Mouse (Mus musculus) v-Abl transformed pro-B cells (cell line): ENCODE results near the gene Icosl.
"Not testable (repeated sequence)": the region's sequence is repeated elsewhere in the genome, so short reads cannot be mapped to it uniquely, and the experiment has no call there.

Source experiments
- in situ Hi-C, 2 experiments: fragments of 400-800 bp; cut with MboI; formaldehyde crosslinking; loops; one replicate each; pipeline ENCODE4 v1.15.1; 2025; ENCODE audit not compliant: unreplicated experiment in 2 of 2

Icosl gene

GRCm38 (mm10) chr10:78067226-78067625 lies 1.9 kb upstream of the Icosl start:
- in situ Hi-C loops, result loop anchor here (5.0 kb wide), 2 partner anchors 35 to 95 kb away; no protein-coding TSS in a partner anchor

- in situ Hi-C loops, result loop anchor here (5.0 kb wide), 2 partner anchors 36 to 94 kb away; no protein-coding TSS in a partner anchor
Observed at GRCm38 (mm10) chr10:78068541-78068940, 561 bp upstream of the Icosl start.

DNA sequence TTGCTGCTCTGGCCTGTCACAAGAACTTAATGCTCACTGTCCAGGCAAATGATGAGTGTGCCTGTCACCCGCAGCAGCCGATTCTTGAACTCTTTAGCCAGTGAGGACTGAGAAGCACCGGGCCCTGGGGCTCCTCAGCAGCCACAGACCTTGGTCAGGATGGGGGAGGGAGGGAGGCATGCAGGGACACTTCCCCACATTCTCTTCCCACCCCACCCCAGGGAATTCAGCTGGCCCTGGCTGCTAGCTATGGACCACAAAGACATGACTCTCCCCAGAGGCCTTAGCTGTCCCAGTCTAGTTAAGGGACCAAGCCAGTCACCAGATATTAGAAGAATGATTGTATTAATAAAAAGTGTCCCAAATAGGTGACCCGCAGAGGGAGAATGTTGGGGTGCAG lies 5.0 kb downstream of the Icosl start:
- in situ Hi-C loops, result no loop called here

- in situ Hi-C loops, result no loop called here
Observed at GRCm38 (mm10) chr10:78074977-78075376, 5.9 kb downstream of the Icosl start.

- in situ Hi-C loops, result no loop called here
Observed at GRCm38 (mm10) chr10:78077862-78078261, 8.8 kb downstream of the Icosl start.

GRCm38 (mm10) chr10:78078276-78078675 lies 9.2 kb downstream of the Icosl start:
- in situ Hi-C loops, result no loop called here

- in situ Hi-C loops, result loop anchor here in 1 of 2 experiments (10.0 kb wide), 1 partner anchor 65 kb away; no protein-coding TSS in a partner anchor
Observed at GRCm38 (mm10) chr10:78079955-78080591, 11.0 kb downstream of the Icosl start.

DNA sequence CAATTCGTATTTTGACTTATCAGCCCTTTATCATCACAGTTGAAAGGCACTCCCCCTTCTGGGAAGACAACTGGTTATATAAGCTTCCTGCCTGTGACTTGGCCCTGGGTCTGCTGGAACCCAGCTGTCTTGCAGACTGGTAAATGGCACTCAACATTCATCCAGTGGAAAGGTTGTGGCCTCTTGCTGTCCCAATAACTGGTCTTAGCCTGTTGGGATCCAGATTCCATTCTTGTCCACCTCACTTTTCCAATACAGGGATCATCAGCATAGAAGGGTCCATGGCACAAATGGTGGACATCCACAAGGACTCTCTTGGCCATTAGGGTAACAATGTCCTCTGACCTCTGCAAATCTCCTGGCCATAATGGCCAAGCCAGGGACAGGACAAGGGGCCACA lies 15.0 kb downstream of the Icosl start:
- in situ Hi-C loops, result loop anchor here in 1 of 2 experiments (10.0 kb wide), 1 partner anchor 61 kb away; no protein-coding TSS in a partner anchor

DNA sequence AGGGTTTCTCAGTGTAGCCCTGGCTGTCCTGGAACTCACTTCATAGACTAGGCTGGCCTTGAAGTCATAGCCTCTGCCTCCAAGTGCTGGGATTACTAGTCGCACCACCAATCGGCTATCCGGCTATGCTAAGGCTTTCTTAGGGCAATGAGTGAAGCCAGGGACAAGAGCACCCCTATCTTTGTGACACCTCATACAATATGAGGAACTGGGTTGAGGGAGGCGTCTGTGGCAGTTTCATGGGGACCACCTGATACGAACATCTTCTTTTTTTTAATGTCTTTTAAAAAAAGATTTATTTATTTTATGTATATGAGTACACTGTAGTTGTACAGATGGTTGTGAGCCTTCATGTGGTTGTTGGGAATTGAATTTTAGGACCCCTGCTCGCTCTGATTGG lies 16.6 kb downstream of the Icosl start:
- in situ Hi-C loops, result loop anchor here in 1 of 2 experiments (10.0 kb wide), 1 partner anchor 59 kb away; no protein-coding TSS in a partner anchor

- in situ Hi-C loops, result loop anchor here in 1 of 2 experiments (10.0 kb wide), 1 partner anchor 58 kb away; no protein-coding TSS in a partner anchor
Observed at GRCm38 (mm10) chr10:78086444-78087061, 17.5 kb downstream of the Icosl start.

- in situ Hi-C loops, result loop anchor here in 1 of 2 experiments (10.0 kb wide), 1 partner anchor 58 kb away; no protein-coding TSS in a partner anchor
Observed at GRCm38 (mm10) chr10:78087101-78087511, 18.0 kb downstream of the Icosl start.

- in situ Hi-C loops, result no loop called here
Observed at GRCm38 (mm10) chr10:78090246-78090645, 21.1 kb downstream of the Icosl start.

- in situ Hi-C loops, result no loop called here
Observed at GRCm38 (mm10) chr10:78090706-78091491, 21.8 kb downstream of the Icosl start.

DNA sequence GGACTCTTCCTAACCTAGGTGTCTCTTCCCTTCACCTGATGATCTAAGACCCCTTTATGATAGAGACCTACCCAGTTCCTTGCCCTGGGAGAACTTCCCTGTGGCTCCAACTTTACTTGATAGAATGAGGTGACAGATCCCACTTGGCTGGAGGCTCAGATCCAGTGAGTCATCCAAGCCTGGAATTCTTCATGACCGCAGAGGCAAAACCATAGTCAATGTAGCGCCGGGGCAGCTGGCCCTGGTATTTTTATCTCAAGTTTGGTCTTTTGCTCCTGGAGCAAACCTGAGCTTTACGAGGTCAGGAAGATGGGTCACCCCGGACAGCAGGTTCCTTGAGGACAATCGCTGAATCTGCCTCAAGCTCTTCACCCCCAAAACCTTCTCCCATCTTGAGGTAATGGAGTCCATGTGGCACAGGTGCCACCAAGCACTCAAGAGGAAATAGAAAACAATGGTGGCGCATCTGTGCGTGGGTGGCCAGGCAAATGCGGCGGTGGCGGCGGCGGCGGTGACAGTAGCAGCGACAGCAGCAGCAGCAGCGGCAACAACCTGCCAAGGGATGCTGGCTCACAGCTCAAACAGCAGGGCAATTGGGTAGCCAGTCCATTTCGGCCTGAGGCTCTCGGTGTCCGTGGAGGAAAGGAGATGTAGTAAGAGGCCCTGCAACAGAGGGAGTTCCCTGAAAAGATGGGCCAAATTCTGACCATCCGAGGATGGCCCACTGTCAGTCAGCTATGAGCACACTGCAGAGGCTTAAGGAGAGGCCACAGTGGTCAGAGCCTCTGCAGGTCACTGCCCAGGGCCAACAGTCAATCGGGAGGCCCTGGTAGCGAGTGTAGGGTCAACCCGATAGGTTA lies 23.0 kb downstream of the Icosl start:
- in situ Hi-C loops, result no loop called here

- in situ Hi-C loops, result no loop called here
Observed at GRCm38 (mm10) chr10:78092725-78093029, 23.6 kb downstream of the Icosl start.

DNA sequence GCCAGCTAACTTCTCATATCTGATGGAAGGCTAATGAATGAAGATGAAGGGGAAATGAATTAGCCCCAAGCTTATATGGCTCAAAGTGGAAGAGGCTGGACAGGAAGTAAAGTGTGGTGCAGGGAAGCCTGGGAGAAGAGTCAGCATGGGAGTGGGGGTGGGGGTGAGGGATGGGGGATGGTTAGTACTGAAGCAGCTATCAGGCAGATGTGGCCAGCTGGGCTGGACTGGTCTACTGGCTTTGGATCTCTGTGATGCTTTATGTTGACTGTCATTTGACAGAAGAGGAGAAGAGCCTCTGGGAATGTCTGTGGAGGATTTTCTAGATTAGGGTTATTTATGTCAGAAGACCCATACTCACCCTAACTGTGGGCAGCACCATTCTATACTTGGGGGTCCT lies 26.1 kb downstream of the Icosl start:
- in situ Hi-C loops, result no loop called here

- in situ Hi-C loops, result no loop called here
Observed at GRCm38 (mm10) chr10:78095954-78096931, 27.1 kb downstream of the Icosl start.

- in situ Hi-C loops, result not testable (repeated sequence)
Observed at GRCm38 (mm10) chr10:78099860-78100259, 30.8 kb downstream of the Icosl start.
